Mouse (Mus musculus) lung, postnatal 10 days (tissue): Measurements from ENCODE around the gene Slc22a3.
A peak's percentile ranks its signal among the peaks of the same experiment; 100 is the strongest.

ENCODE experiments used
- DNase-seq: peaks from one replicate; pipeline ENCODE4 v3.0.0; 2021

Gene Slc22a3

GRCm38 (mm10) chr17:12507654-12508204, at the start of gene Slc22a3:
Slc22a3 (minus strand) TSS chr17:12507704.
- no peak for DNase-seq

GRCm38 (mm10) chr17:12534353-12535145, 27.0 kb upstream of the Slc22a3 start:
- DNase-seq = peak; percentile 86

GRCm38 (mm10) chr17:12532115-12532514, 24.6 kb upstream of the Slc22a3 start:
- peak; percentile 69 for DNase-seq

- DNase-seq = peak; percentile 34
Observed at GRCm38 (mm10) chr17:12530081-12530480, 22.6 kb upstream of the Slc22a3 start.

GRCm38 (mm10) chr17:12529384-12529985, 22.0 kb upstream of the Slc22a3 start:
- peak; percentile 60 for DNase-seq

- no peak for DNase-seq
Observed at GRCm38 (mm10) chr17:12519089-12519488, 11.6 kb upstream of the Slc22a3 start.

- no peak for DNase-seq
Observed at GRCm38 (mm10) chr17:12518194-12518593, 10.7 kb upstream of the Slc22a3 start.

- DNase-seq = no peak
Observed at GRCm38 (mm10) chr17:12513997-12514396, 6.5 kb upstream of the Slc22a3 start.

GRCm38 (mm10) chr17:12513107-12513923, 5.8 kb upstream of the Slc22a3 start:
- no peak for DNase-seq

- no peak for DNase-seq
Observed at GRCm38 (mm10) chr17:12511193-12511592, 3.7 kb upstream of the Slc22a3 start.

- DNase-seq = no peak
Observed at GRCm38 (mm10) chr17:12508376-12508775, 872 bp upstream of the Slc22a3 start.

GRCm38 (mm10) chr17:12506903-12507563, 471 bp downstream of the Slc22a3 start:
- peak; percentile 59 for DNase-seq

- DNase-seq = no peak
Observed at GRCm38 (mm10) chr17:12505708-12506107, 1.8 kb downstream of the Slc22a3 start.

- no peak for DNase-seq
Observed at GRCm38 (mm10) chr17:12499426-12499825, 8.1 kb downstream of the Slc22a3 start.

GRCm38 (mm10) chr17:12495558-12495957, 11.9 kb downstream of the Slc22a3 start:
- no peak for DNase-seq

GRCm38 (mm10) chr17:12491591-12491990, 15.9 kb downstream of the Slc22a3 start:
- DNase-seq = no peak

- DNase-seq = no peak
Observed at GRCm38 (mm10) chr17:12489888-12490287, 17.6 kb downstream of the Slc22a3 start.

GRCm38 (mm10) chr17:12485657-12486056, 21.8 kb downstream of the Slc22a3 start:
- no peak for DNase-seq

- peak; percentile 47 for DNase-seq
Observed at GRCm38 (mm10) chr17:12479416-12479815, 28.1 kb downstream of the Slc22a3 start.

GRCm38 (mm10) chr17:12474509-12475083, 32.9 kb downstream of the Slc22a3 start:
- DNase-seq = no peak

- no peak for DNase-seq
Observed at GRCm38 (mm10) chr17:12472547-12472946, 35.0 kb downstream of the Slc22a3 start.

GRCm38 (mm10) chr17:12468745-12469144, 38.8 kb downstream of the Slc22a3 start:
- no peak for DNase-seq
